Mouse (Mus musculus) heart, embryonic 13.5 days (tissue): ENCODE data around the gene Shank2. TPM values are rescaled to one million over a fixed set of nuclear protein-coding genes. Genes with fewer than 3 reads are reported as not detected.

Experiments
- ATAC-seq: fragments of 200-750 bp; cut with Nextera tagmentation; 2 replicates; pipeline ENCODE4 v1.8.0; 2017; ENCODE audit warnings: moderate TSS enrichment; ENCODE audit not compliant: insufficient number of reproducible peaks, low FRiP score, low TSS enrichment; ENCODE audit errors: extremely low read depth
- H3K27ac ChIP-seq: fragments of 300-500 bp; sonication (generic); replicated peaks from 2 replicates; pipeline ENCODE4 v1.5.1; 2015; ENCODE audit warnings: moderate library complexity, mild to moderate bottlenecking, inconsistent platforms
- H3K27me3 ChIP-seq: fragments of 300-500 bp; sonication (generic); replicated peaks from 2 replicates; pipeline ENCODE4 v1.6.1; 2015; ENCODE audit warnings: mild to moderate bottlenecking, inconsistent platforms
- H3K36me3 ChIP-seq: fragments of 300-500 bp; sonication (generic); 2 replicates; pipeline ENCODE4 v1.6.1; 2015; ENCODE audit warnings: mild to moderate bottlenecking, inconsistent platforms
- H3K4me1 ChIP-seq: fragments of 300-500 bp; sonication (generic); 2 replicates; pipeline ENCODE4 v1.6.1; 2015; ENCODE audit warnings: inconsistent platforms
- H3K4me2 ChIP-seq: fragments of 300-500 bp; sonication (generic); 2 replicates; pipeline ENCODE4 v1.6.1; 2015; ENCODE audit warnings: inconsistent platforms, mild to moderate bottlenecking, moderate library complexity
- H3K4me3 ChIP-seq: fragments of 300-500 bp; sonication (generic); 2 replicates; pipeline ENCODE4 v1.5.1; 2015; ENCODE audit warnings: moderate library complexity, mild to moderate bottlenecking, inconsistent platforms
- H3K9ac ChIP-seq: fragments of 300-500 bp; sonication (generic); 2 replicates; pipeline ENCODE4 v1.6.1; 2015; ENCODE audit warnings: inconsistent platforms, mild to moderate bottlenecking, moderate library complexity
- H3K9me3 ChIP-seq: fragments of 300-500 bp; sonication (generic); 2 replicates; pipeline ENCODE4 v1.6.1; 2016; ENCODE audit warnings: inconsistent platforms
- WGBS: fragments of 180-500 bp; shearing (Covaris S2); methylation state at CpG from one replicate; pipeline ENCODE4 v1.1.7; 2015; ENCODE audit warnings: mixed read lengths; 5-methylcytosine and 5-hydroxymethylcytosine counted together
- polyA plus RNA-seq: library from polyadenylated mRNA; unstranded; fragments of >200 nt; fragmentation: Nextera tagmentation; extraction: Ambion mirVana; gene quantifications from 2 replicates; pipeline ENCODE4 v1.2.1, GENCODE M21; 2015

The Shank2 gene
- polyA plus RNA-seq, 1 experiment from 2014 or later = 0.37 TPM

GRCm38 (mm10) chr7:144233479-144233878, 231.8 kb downstream of the Shank2 start:
- H3K4me1 ChIP-seq = peaks cover 25% of the 10 kb centered on the region
- H3K4me3 ChIP-seq = no peak overlapping the region
- no peak overlapping the region for H3K27ac ChIP-seq
- 36% methylated on average over 8 of the region's 8 CpGs for WGBS
- no peak overlapping the region for H3K9ac ChIP-seq
- H3K27me3 ChIP-seq = peaks cover 20% of the 10 kb centered on the region; the same call in 1 of the 2 replicates
- H3K36me3 ChIP-seq = no peaks in the 10 kb centered on the region
- H3K4me2 ChIP-seq = no peak overlapping the region
- ATAC-seq = no peak
- no peaks in the 10 kb centered on the region for H3K9me3 ChIP-seq

- no peaks in the 10 kb centered on the region for H3K36me3 ChIP-seq
- H3K27ac ChIP-seq = no peak overlapping the region
- 64% methylated on average over 5 of the region's 5 CpGs for WGBS
- peaks cover 24% of the 10 kb centered on the region; the same call in 1 of the 2 replicates for H3K27me3 ChIP-seq
- H3K9ac ChIP-seq = no peak overlapping the region
- peaks cover 32% of the 10 kb centered on the region for H3K4me1 ChIP-seq
- no peak overlapping the region for H3K4me2 ChIP-seq
- no peaks in the 10 kb centered on the region for H3K9me3 ChIP-seq
- H3K4me3 ChIP-seq = no peak overlapping the region
- ATAC-seq = no peak
These were observed 233.1 kb downstream of the Shank2 start for GRCm38 (mm10) chr7:144234783-144235182.

- ATAC-seq = no peak
- Histone ChIP-seq H3K27ac (no peak overlapping the region), H3K27me3 (peaks cover 22% of the 10 kb centered on the region; the same call in 1 of the 2 replicates), H3K9ac (no peak overlapping the region), H3K4me2 (no peak overlapping the region), H3K4me3 (no peak overlapping the region), H3K9me3 (no peaks in the 10 kb centered on the region), H3K36me3 (no peaks in the 10 kb centered on the region), H3K4me1 (peaks cover 35% of the 10 kb centered on the region)
- 52% methylated on average over 4 of the region's 4 CpGs for WGBS
These were observed 233.8 kb downstream of the Shank2 start for GRCm38 (mm10) chr7:144235523-144235922.

- WGBS = 42% methylated on average over 13 of the region's 13 CpGs
- H3K27me3 ChIP-seq = peaks cover 21% of the 10 kb centered on the region; the same call in 1 of the 2 replicates
- no peak overlapping the region for H3K27ac ChIP-seq
- no peak for ATAC-seq
- H3K4me3 ChIP-seq = no peak overlapping the region
- H3K4me2 ChIP-seq = no peak overlapping the region
- H3K9me3 ChIP-seq = no peaks in the 10 kb centered on the region
- H3K9ac ChIP-seq = no peak overlapping the region
- no peaks in the 10 kb centered on the region for H3K36me3 ChIP-seq
- H3K4me1 ChIP-seq = peaks cover 35% of the 10 kb centered on the region
These were observed 235.1 kb downstream of the Shank2 start for GRCm38 (mm10) chr7:144236802-144237201.

- Histone ChIP-seq H3K9ac (no peak overlapping the region), H3K9me3 (no peaks in the 10 kb centered on the region), H3K4me2 (no peak overlapping the region), H3K4me3 (no peak overlapping the region), H3K27me3 (peaks cover 24% of the 10 kb centered on the region; the same call in 1 of the 2 replicates), H3K4me1 (peaks cover 34% of the 10 kb centered on the region), H3K36me3 (no peaks in the 10 kb centered on the region), H3K27ac (no peak overlapping the region)
- 45% methylated on average over 12 of the region's 12 CpGs for WGBS
- ATAC-seq = no peak
These were observed 236.7 kb downstream of the Shank2 start for GRCm38 (mm10) chr7:144238409-144238808.

- H3K36me3 ChIP-seq = no peaks in the 10 kb centered on the region
- H3K27me3 ChIP-seq = peaks cover 24% of the 10 kb centered on the region; the same call in 1 of the 2 replicates
- H3K4me3 ChIP-seq = no peak overlapping the region
- no peak overlapping the region for H3K27ac ChIP-seq
- H3K9ac ChIP-seq = no peak overlapping the region
- peaks cover 28% of the 10 kb centered on the region for H3K4me1 ChIP-seq
- WGBS = 57% methylated on average over 12 of the region's 12 CpGs
- no peaks in the 10 kb centered on the region for H3K9me3 ChIP-seq
- H3K4me2 ChIP-seq = no peak overlapping the region
- no peak for ATAC-seq
These were observed 237.3 kb downstream of the Shank2 start for GRCm38 (mm10) chr7:144238992-144239391.

GRCm38 (mm10) chr7:144239571-144240370, 238.0 kb downstream of the Shank2 start:
- no peak overlapping the region for H3K4me3 ChIP-seq
- no peak overlapping the region for H3K9ac ChIP-seq
- no peaks in the 10 kb centered on the region for H3K36me3 ChIP-seq
- no peak overlapping the region for H3K27ac ChIP-seq
- H3K4me2 ChIP-seq = no peak overlapping the region
- 27% methylated on average over 6 of the region's 6 CpGs for WGBS
- no peak for ATAC-seq
- H3K9me3 ChIP-seq = no peaks in the 10 kb centered on the region
- peaks cover 26% of the 10 kb centered on the region for H3K4me1 ChIP-seq
- peaks cover 24% of the 10 kb centered on the region; the same call in 1 of the 2 replicates for H3K27me3 ChIP-seq

- no peak for ATAC-seq
These were observed 239.1 kb downstream of the Shank2 start for GRCm38 (mm10) chr7:144240736-144241343.

GRCm38 (mm10) chr7:144244203-144244602, 242.5 kb downstream of the Shank2 start:
- no peak for ATAC-seq

More at GRCm38 (mm10) chr7:144240736-144241343, 239.1 kb downstream of the Shank2 start:
- no peaks in the 10 kb centered on the region for H3K36me3 ChIP-seq
- no peak overlapping the region for H3K4me3 ChIP-seq
- no peak overlapping the region for H3K4me2 ChIP-seq
- no peaks in the 10 kb centered on the region for H3K9me3 ChIP-seq
- H3K4me1 ChIP-seq = peaks cover 26% of the 10 kb centered on the region
- no peak overlapping the region for H3K27ac ChIP-seq
- H3K9ac ChIP-seq = no peak overlapping the region
- WGBS = 61% methylated on average over 4 of the region's 4 CpGs
- peaks cover 24% of the 10 kb centered on the region; the same call in 1 of the 2 replicates for H3K27me3 ChIP-seq

GRCm38 (mm10) chr7:144246271-144246670, 244.5 kb downstream of the Shank2 start:
- Histone ChIP-seq H3K4me2 (no peak overlapping the region), H3K27me3 (0 out of 2 replicates have a peak, but pooled peaks cover 14% of the 10 kb centered on the region), H3K36me3 (no peaks in the 10 kb centered on the region), H3K4me3 (no peak overlapping the region), H3K9ac (no peak overlapping the region), H3K4me1 (no peaks in the 10 kb centered on the region), H3K9me3 (no peaks in the 10 kb centered on the region), H3K27ac (no peak overlapping the region)
- WGBS = 74% methylated on average over 3 of the region's 3 CpGs
- ATAC-seq = no peak

More at GRCm38 (mm10) chr7:144244203-144244602, 242.5 kb downstream of the Shank2 start:
- Histone ChIP-seq H3K27ac (no peak overlapping the region), H3K9ac (no peak overlapping the region), H3K9me3 (no peaks in the 10 kb centered on the region), H3K4me3 (no peak overlapping the region), H3K36me3 (no peaks in the 10 kb centered on the region), H3K4me1 (peaks cover 9% of the 10 kb centered on the region; the same call in 1 of the 2 replicates), H3K27me3 (peaks cover 14% of the 10 kb centered on the region; the same call in 1 of the 2 replicates), H3K4me2 (no peak overlapping the region)
- WGBS = 68% methylated on average over 6 of the region's 6 CpGs

- no peak for ATAC-seq
- no peak overlapping the region for H3K9ac ChIP-seq
- H3K27me3 ChIP-seq = 0 out of 2 replicates have a peak, but pooled peaks cover 7% of the 10 kb centered on the region
- no peaks in the 10 kb centered on the region for H3K9me3 ChIP-seq
- H3K4me3 ChIP-seq = no peak overlapping the region
- H3K4me1 ChIP-seq = no peaks in the 10 kb centered on the region
- no peaks in the 10 kb centered on the region for H3K36me3 ChIP-seq
- no peak overlapping the region for H3K27ac ChIP-seq
- 46% methylated on average over 2 of the region's 2 CpGs for WGBS
- H3K4me2 ChIP-seq = no peak overlapping the region
These were observed 247.1 kb downstream of the Shank2 start for GRCm38 (mm10) chr7:144248686-144249422.
